Mouse (Mus musculus) hindbrain, embryonic 15.5 days (tissue): ENCODE measurements around the gene Atp6v1g2. TPM values are rescaled to one million over a fixed set of nuclear protein-coding genes. Genes with fewer than 3 reads are reported as not detected.
A peak's percentile ranks its signal among the peaks of the same experiment; 100 is the strongest.

Experiments used
- ATAC-seq: fragments of 200-750 bp; cut with Nextera tagmentation; 2 replicates; pipeline ENCODE4 v1.8.0; 2017; ENCODE audit warnings: low read depth, moderate number of reproducible peaks, moderate TSS enrichment; ENCODE audit not compliant: low FRiP score
- H3K27ac ChIP-seq: fragments of 300-500 bp; sonication (generic); replicated peaks from 2 replicates; pipeline ENCODE4 v1.5.1; 2015; ENCODE audit warnings: mild to moderate bottlenecking, inconsistent platforms
- H3K27me3 ChIP-seq: fragments of 300-500 bp; sonication (generic); 2 replicates; pipeline ENCODE4 v1.6.1; 2015; ENCODE audit warnings: control low read depth, inconsistent platforms
- H3K36me3 ChIP-seq: fragments of 300-500 bp; sonication (generic); 2 replicates; pipeline ENCODE4 v1.6.1; 2015; ENCODE audit warnings: control low read depth, inconsistent platforms
- H3K4me1 ChIP-seq: fragments of 300-500 bp; sonication (generic); replicated peaks from 2 replicates; pipeline ENCODE4 v1.6.1; 2015; ENCODE audit warnings: control low read depth, inconsistent platforms
- H3K4me2 ChIP-seq: fragments of 300-500 bp; sonication (generic); 2 replicates; pipeline ENCODE4 v1.6.1; 2015; ENCODE audit warnings: moderate library complexity, mild to moderate bottlenecking, inconsistent platforms
- H3K4me3 ChIP-seq: fragments of 300-500 bp; sonication (generic); 2 replicates; pipeline ENCODE4 v1.5.1; 2015; ENCODE audit warnings: mild to moderate bottlenecking, inconsistent platforms
- H3K9ac ChIP-seq: fragments of 300-500 bp; sonication (generic); 2 replicates; pipeline ENCODE4 v1.6.1; 2015; ENCODE audit warnings: inconsistent platforms
- H3K9me3 ChIP-seq: fragments of 300-500 bp; sonication (generic); 2 replicates; pipeline ENCODE4 v1.6.1; 2016; ENCODE audit warnings: control low read depth, inconsistent platforms
- WGBS: fragments of 180-500 bp; shearing (Covaris S2); methylation state at CpG from one replicate; pipeline ENCODE4 v1.1.7; 2015; 5-methylcytosine and 5-hydroxymethylcytosine counted together
- polyA plus RNA-seq: library from polyadenylated mRNA; unstranded; fragments of >200 nt; fragmentation: Nextera tagmentation; extraction: Ambion mirVana; gene quantifications from 2 replicates; pipeline ENCODE4 v1.2.1, GENCODE M21; 2015

The Atp6v1g2 gene
- polyA plus RNA-seq, 1 experiment from 2014 or later = 110 TPM

DNA sequence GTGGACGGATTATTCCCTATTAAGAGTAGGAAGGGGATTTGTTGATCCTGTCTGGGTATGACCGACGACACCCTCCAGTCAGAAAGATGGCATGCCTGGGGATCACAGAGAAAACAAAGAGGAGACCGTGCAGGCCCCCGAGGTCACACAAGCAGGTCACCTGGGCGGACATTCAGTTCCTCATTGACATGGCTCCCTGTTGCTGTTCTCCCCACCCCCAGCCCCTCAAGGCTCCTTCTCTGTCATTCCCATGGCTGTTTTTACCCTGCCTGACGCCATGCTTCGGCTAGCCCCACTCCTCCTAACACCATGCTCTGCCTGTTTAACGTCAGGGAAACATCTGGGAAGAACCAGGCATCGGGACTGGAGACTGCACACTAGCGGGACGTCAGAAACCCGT lies 28.2 kb downstream of the Atp6v1g2 start:
- 0 out of 2 replicates have a peak, but pooled peaks cover 2% of the 10 kb centered on the region for H3K27me3 ChIP-seq
- no peak overlapping the region for H3K4me2 ChIP-seq
- no peaks in the 10 kb centered on the region for H3K9me3 ChIP-seq
- H3K36me3 ChIP-seq = no peaks in the 10 kb centered on the region
- WGBS = 71% methylated on average over 13 of the region's 13 CpGs
- no peak overlapping the region for H3K27ac ChIP-seq
- no peak overlapping the region for H3K9ac ChIP-seq
- peaks cover 14% of the 10 kb centered on the region for H3K4me1 ChIP-seq
- H3K4me3 ChIP-seq = no peak overlapping the region
- no peak for ATAC-seq

GRCm38 (mm10) chr17:35262664-35263522 lies 29.4 kb downstream of the Atp6v1g2 start, which contains the start of gene H2-D1:
Gene H2-D1, plus strand, starts transcription at chr17:35262730.
- Histone ChIP-seq H3K9me3 (no peaks in the 10 kb centered on the region), H3K4me1 (peaks cover 12% of the 10 kb centered on the region), H3K9ac (peak within 1 kb of the TSS; percentile 55), H3K36me3 (no peaks in the 10 kb centered on the region), H3K4me2 (peak within 1 kb of the TSS; percentile 74), H3K27ac (no peak within 1 kb of the TSS; the same call in 1 of the 2 replicates), H3K4me3 (peak within 1 kb of the TSS; percentile 69), H3K27me3 (0 out of 2 replicates have a peak, but pooled peaks cover 2% of the 10 kb centered on the region)
- ATAC-seq = peak; percentile 92
- 2% methylated on average over 71 of the region's 73 CpGs for WGBS

- H3K27ac ChIP-seq = no peak overlapping the region
- ATAC-seq = no peak; the same call in 1 of the 2 replicates
- 1% methylated on average over 31 of the region's 31 CpGs for WGBS
- peak overlapping the region; percentile 74 for H3K4me2 ChIP-seq
- H3K9ac ChIP-seq = peak overlapping the region; percentile 55
- H3K4me1 ChIP-seq = peaks cover 10% of the 10 kb centered on the region
- no peaks in the 10 kb centered on the region for H3K36me3 ChIP-seq
- peak overlapping the region; percentile 69 for H3K4me3 ChIP-seq
- H3K27me3 ChIP-seq = 0 out of 2 replicates have a peak, but pooled peaks cover 2% of the 10 kb centered on the region
- no peaks in the 10 kb centered on the region for H3K9me3 ChIP-seq
Observed at GRCm38 (mm10) chr17:35263523-35263883, 30.0 kb downstream of the Atp6v1g2 start.

GRCm38 (mm10) chr17:35267399-35268086 lies 34.1 kb downstream of the Atp6v1g2 start:
- Histone ChIP-seq H3K9ac (no peak overlapping the region), H3K27me3 (0 out of 2 replicates have a peak, but pooled peaks cover 2% of the 10 kb centered on the region), H3K36me3 (no peaks in the 10 kb centered on the region), H3K4me1 (peaks cover 10% of the 10 kb centered on the region), H3K4me3 (no peak overlapping the region), H3K27ac (no peak overlapping the region), H3K9me3 (no peaks in the 10 kb centered on the region), H3K4me2 (no peak overlapping the region)
- ATAC-seq = no peak
- 75% methylated on average over 1 of the region's 1 CpGs for WGBS

DNA sequence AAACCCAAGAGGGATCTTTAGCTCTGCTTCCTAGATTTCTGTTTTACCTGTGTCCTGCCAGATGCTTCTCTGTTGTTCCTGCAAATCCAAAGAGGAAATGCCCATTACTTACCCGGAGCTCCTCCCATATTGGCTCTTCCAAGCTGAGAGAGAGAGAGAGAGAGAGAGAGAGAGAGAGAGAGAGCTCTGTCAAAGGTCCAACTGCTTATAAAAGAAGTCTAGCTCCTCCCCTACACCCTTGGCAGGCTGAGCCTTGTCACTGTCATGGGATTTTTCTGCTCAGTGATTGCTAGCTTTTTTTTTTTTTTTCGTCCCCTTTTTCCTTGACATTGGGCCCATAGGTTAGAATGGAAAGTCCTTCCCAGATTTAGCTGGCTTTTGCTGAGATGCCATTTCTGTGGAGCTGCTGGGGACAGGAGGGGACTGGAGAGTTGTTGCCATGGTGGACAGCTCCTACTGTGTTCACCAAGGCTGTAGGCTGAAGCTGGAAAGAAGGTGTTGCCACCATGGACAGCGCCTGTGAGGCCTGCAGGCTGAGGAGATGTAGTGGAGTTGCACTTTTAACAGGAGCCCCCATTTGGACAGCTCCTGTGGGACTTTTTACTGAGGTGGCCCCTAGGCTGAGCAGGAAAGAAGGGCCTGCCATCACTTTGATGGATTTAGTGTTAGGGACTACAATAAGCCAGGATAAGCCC lies 36.3 kb downstream of the Atp6v1g2 start:
- no peaks in the 10 kb centered on the region for H3K4me1 ChIP-seq
- ATAC-seq = no peak

GRCm38 (mm10) chr17:35272249-35272648 lies 38.8 kb downstream of the Atp6v1g2 start:
- no peak for ATAC-seq
- H3K9me3 ChIP-seq = no peaks in the 10 kb centered on the region
- H3K4me1 ChIP-seq = no peaks in the 10 kb centered on the region
- H3K27me3 ChIP-seq = peaks cover 14% of the 10 kb centered on the region; the same call in 1 of the 2 replicates
- H3K9ac ChIP-seq = no peak overlapping the region
- H3K27ac ChIP-seq = no peak overlapping the region
- no peaks in the 10 kb centered on the region for H3K36me3 ChIP-seq
- no peak overlapping the region for H3K4me3 ChIP-seq
- no peak overlapping the region for H3K4me2 ChIP-seq
- 79% methylated on average over 3 of the region's 3 CpGs for WGBS

More for the DNA sequence above, 36.3 kb downstream of the Atp6v1g2 start:
- H3K9me3 ChIP-seq = no peaks in the 10 kb centered on the region
- WGBS = 21% methylated on average over 3 of the region's 3 CpGs
- no peak overlapping the region for H3K4me3 ChIP-seq
- H3K4me2 ChIP-seq = no peak overlapping the region
- no peak overlapping the region for H3K9ac ChIP-seq
- H3K27ac ChIP-seq = no peak overlapping the region
- no peaks in the 10 kb centered on the region for H3K36me3 ChIP-seq
- H3K27me3 ChIP-seq = no peaks in the 10 kb centered on the region

- no peaks in the 10 kb centered on the region for H3K4me1 ChIP-seq
- no peaks in the 10 kb centered on the region for H3K9me3 ChIP-seq
- no peak overlapping the region for H3K4me2 ChIP-seq
- H3K9ac ChIP-seq = no peak overlapping the region
- no peak overlapping the region for H3K27ac ChIP-seq
- no peaks in the 10 kb centered on the region for H3K36me3 ChIP-seq
- no peak overlapping the region for H3K4me3 ChIP-seq
- peak; percentile 73 for ATAC-seq
- peaks cover 14% of the 10 kb centered on the region; the same call in 1 of the 2 replicates for H3K27me3 ChIP-seq
- 2% methylated on average over 11 of the region's 11 CpGs for WGBS
Observed at GRCm38 (mm10) chr17:35274770-35275169, 41.3 kb downstream of the Atp6v1g2 start.

DNA sequence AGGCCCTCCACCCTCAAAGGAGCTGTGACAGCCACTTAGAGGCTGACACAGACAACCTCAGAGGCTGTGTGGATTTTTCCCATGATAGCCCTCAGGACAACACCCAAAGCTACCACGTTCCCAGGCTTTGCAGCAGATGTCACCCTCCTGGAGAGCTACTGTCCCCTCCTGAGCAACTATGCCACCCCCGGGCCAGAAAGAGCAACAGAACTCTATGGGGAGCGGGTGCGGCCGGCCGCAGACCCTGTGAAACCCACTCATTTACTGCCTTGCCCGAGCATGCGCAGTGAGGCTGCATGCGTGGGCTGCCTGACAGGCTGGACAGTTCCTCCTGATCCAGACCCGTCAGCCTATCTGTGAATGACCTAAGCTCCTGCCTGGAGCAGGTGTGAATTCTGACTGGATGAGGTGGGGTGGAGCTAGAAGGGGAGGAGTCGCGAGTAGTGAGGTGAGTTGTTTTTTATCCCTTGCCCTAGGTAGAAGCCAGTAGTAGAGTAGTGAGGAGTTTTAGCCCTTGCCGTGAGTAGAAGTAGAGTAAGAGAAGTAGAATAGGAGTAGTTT lies 42.9 kb downstream of the Atp6v1g2 start:
- 0 out of 2 replicates have a peak overlapping the region, but pooled peaks have one; percentile 11 for H3K9ac ChIP-seq
- WGBS = 23% methylated on average over 13 of the region's 13 CpGs
- ATAC-seq = no peak

GRCm38 (mm10) chr17:35278049-35278448 lies 44.6 kb downstream of the Atp6v1g2 start:
- Histone ChIP-seq H3K4me1 (no peaks in the 10 kb centered on the region), H3K27me3 (peaks cover 14% of the 10 kb centered on the region; the same call in 1 of the 2 replicates), H3K27ac (no peak overlapping the region), H3K4me3 (no peak overlapping the region), H3K36me3 (no peaks in the 10 kb centered on the region), H3K4me2 (no peak overlapping the region), H3K9ac (no peak overlapping the region), H3K9me3 (no peaks in the 10 kb centered on the region)
- WGBS = 87% methylated on average over 8 of the region's 8 CpGs
- no peak for ATAC-seq

More for the DNA sequence above, 42.9 kb downstream of the Atp6v1g2 start:
- H3K36me3 ChIP-seq = no peaks in the 10 kb centered on the region
- H3K27ac ChIP-seq = no peak overlapping the region
- H3K9me3 ChIP-seq = no peaks in the 10 kb centered on the region
- 0 out of 2 replicates have a peak overlapping the region, but pooled peaks have one; percentile 13 for H3K4me3 ChIP-seq
- H3K27me3 ChIP-seq = peaks cover 14% of the 10 kb centered on the region; the same call in 1 of the 2 replicates
- peak overlapping the region; percentile 47 for H3K4me2 ChIP-seq
- H3K4me1 ChIP-seq = no peaks in the 10 kb centered on the region

- H3K9ac ChIP-seq = no peak overlapping the region
- 91% methylated on average over 13 of the region's 13 CpGs for WGBS
- H3K4me1 ChIP-seq = no peaks in the 10 kb centered on the region
- peaks cover 14% of the 10 kb centered on the region; the same call in 1 of the 2 replicates for H3K27me3 ChIP-seq
- H3K36me3 ChIP-seq = no peaks in the 10 kb centered on the region
- no peak overlapping the region for H3K4me2 ChIP-seq
- no peak overlapping the region for H3K27ac ChIP-seq
- no peak for ATAC-seq
- H3K4me3 ChIP-seq = no peak overlapping the region
- H3K9me3 ChIP-seq = no peaks in the 10 kb centered on the region
Observed at GRCm38 (mm10) chr17:35278957-35279688, 45.7 kb downstream of the Atp6v1g2 start.

GRCm38 (mm10) chr17:35280276-35280675 lies 46.8 kb downstream of the Atp6v1g2 start:
- no peak overlapping the region for H3K4me3 ChIP-seq
- no peaks in the 10 kb centered on the region for H3K4me1 ChIP-seq
- H3K4me2 ChIP-seq = no peak overlapping the region
- no peaks in the 10 kb centered on the region for H3K36me3 ChIP-seq
- H3K9me3 ChIP-seq = no peaks in the 10 kb centered on the region
- H3K27me3 ChIP-seq = peaks cover 13% of the 10 kb centered on the region; the same call in 1 of the 2 replicates
- ATAC-seq = no peak
- H3K9ac ChIP-seq = no peak overlapping the region
- H3K27ac ChIP-seq = no peak overlapping the region
- 80% methylated on average over 3 of the region's 3 CpGs for WGBS
